Mouse (Mus musculus): ENCODE measurements at regions not wholly inside any gene's neighbourhood (a gene's known extent, or its start where the extent isn't known, plus 50 kb on each side); places are given as distances from the start of the nearest gene placed in this dataset.

- Histone ChIP-seq H3K4me1 (ENCODE audit: control insufficient read depth, insufficient read depth, low read length) (no peaks in the 10 kb centered on the region), H3K9ac (ENCODE audit: low read length) (no peak overlapping the region), H3K27ac (ENCODE audit: low read length) (no peak overlapping the region), H3K9me3 (replicated peaks; ENCODE audit: control insufficient read depth, low read length) (no peaks in the 10 kb centered on the region), H3K27me3 (ENCODE audit: control insufficient read depth, insufficient read depth, low read length) (no peaks in the 10 kb centered on the region), H3K4me3 (replicated peaks; ENCODE audit: low read length) (no peak overlapping the region), H3K36me3 (ENCODE audit: control insufficient read depth, insufficient read depth, low read length) (no peaks in the 10 kb centered on the region), H3K4me2 (ENCODE audit: low read depth, low read length) (no peak overlapping the region)
- no peak for ATAC-seq (ENCODE audit: insufficient read depth, low FRiP score)
- WGBS, result 60% methylated on average over 7 of the region's 7 CpGs
These were observed 126.6 kb downstream of the Vegfa start for GRCm38 (mm10) chr17:45905596-45905995.

GRCm38 (mm10) chr17:45904251-45904650 lies 127.9 kb downstream of the Vegfa start:
- ATAC-seq (ENCODE audit: insufficient read depth, low FRiP score), result no peak

GRCm38 (mm10) chr17:45903294-45903693 lies 128.9 kb downstream of the Vegfa start:
- Histone ChIP-seq H3K9me3 (replicated peaks; ENCODE audit: control insufficient read depth, low read length) (no peaks in the 10 kb centered on the region; the same call in 1 of the 2 replicates), H3K4me1 (ENCODE audit: control insufficient read depth, insufficient read depth, low read length) (no peaks in the 10 kb centered on the region), H3K27ac (ENCODE audit: low read length) (no peak overlapping the region), H3K27me3 (ENCODE audit: control insufficient read depth, insufficient read depth, low read length) (no peaks in the 10 kb centered on the region), H3K4me3 (replicated peaks; ENCODE audit: low read length) (no peak overlapping the region), H3K4me2 (ENCODE audit: low read depth, low read length) (no peak overlapping the region), H3K9ac (ENCODE audit: low read length) (no peak overlapping the region), H3K36me3 (ENCODE audit: control insufficient read depth, insufficient read depth, low read length) (no peaks in the 10 kb centered on the region)
- WGBS, result 87% methylated on average over 9 of the region's 9 CpGs
- no peak for ATAC-seq (ENCODE audit: insufficient read depth, low FRiP score)

More at GRCm38 (mm10) chr17:45904251-45904650, 127.9 kb downstream of the Vegfa start:
- Histone ChIP-seq H3K36me3 (ENCODE audit: control insufficient read depth, insufficient read depth, low read length) (no peaks in the 10 kb centered on the region), H3K9me3 (replicated peaks; ENCODE audit: control insufficient read depth, low read length) (no peaks in the 10 kb centered on the region; the same call in 1 of the 2 replicates), H3K4me2 (ENCODE audit: low read depth, low read length) (no peak overlapping the region), H3K27ac (ENCODE audit: low read length) (no peak overlapping the region), H3K4me3 (replicated peaks; ENCODE audit: low read length) (no peak overlapping the region), H3K4me1 (ENCODE audit: control insufficient read depth, insufficient read depth, low read length) (no peaks in the 10 kb centered on the region), H3K9ac (ENCODE audit: low read length) (no peak overlapping the region), H3K27me3 (ENCODE audit: control insufficient read depth, insufficient read depth, low read length) (no peaks in the 10 kb centered on the region)
- WGBS, result 71% methylated on average over 4 of the region's 4 CpGs

GRCm38 (mm10) chr17:45902668-45903067 lies 129.5 kb downstream of the Vegfa start:
- H3K4me1 ChIP-seq (ENCODE audit: control insufficient read depth, insufficient read depth, low read length), result no peaks in the 10 kb centered on the region
- H3K9ac ChIP-seq (ENCODE audit: low read length), result no peak overlapping the region
- no peaks in the 10 kb centered on the region; the same call in 1 of the 2 replicates for H3K9me3 ChIP-seq (replicated peaks; ENCODE audit: control insufficient read depth, low read length)
- 91% methylated on average over 7 of the region's 7 CpGs for WGBS
- no peaks in the 10 kb centered on the region for H3K36me3 ChIP-seq (ENCODE audit: control insufficient read depth, insufficient read depth, low read length)
- no peaks in the 10 kb centered on the region for H3K27me3 ChIP-seq (ENCODE audit: control insufficient read depth, insufficient read depth, low read length)
- no peak overlapping the region for H3K27ac ChIP-seq (ENCODE audit: low read length)
- H3K4me3 ChIP-seq (replicated peaks; ENCODE audit: low read length), result no peak overlapping the region
- no peak for ATAC-seq (ENCODE audit: insufficient read depth, low FRiP score)
- H3K4me2 ChIP-seq (ENCODE audit: low read depth, low read length), result no peak overlapping the region

GRCm38 (mm10) chr17:45896922-45897302 lies 135.3 kb downstream of the Vegfa start:
- Histone ChIP-seq H3K27me3 (ENCODE audit: control insufficient read depth, insufficient read depth, low read length) (no peaks in the 10 kb centered on the region), H3K36me3 (ENCODE audit: control insufficient read depth, insufficient read depth, low read length) (no peaks in the 10 kb centered on the region), H3K9ac (ENCODE audit: low read length) (no peak overlapping the region), H3K4me1 (ENCODE audit: control insufficient read depth, insufficient read depth, low read length) (no peaks in the 10 kb centered on the region), H3K4me2 (ENCODE audit: low read depth, low read length) (no peak overlapping the region), H3K9me3 (replicated peaks; ENCODE audit: control insufficient read depth, low read length) (no peaks in the 10 kb centered on the region; the same call in 1 of the 2 replicates), H3K27ac (ENCODE audit: low read length) (no peak overlapping the region), H3K4me3 (replicated peaks; ENCODE audit: low read length) (no peak overlapping the region)
- ATAC-seq (ENCODE audit: insufficient read depth, low FRiP score), result no peak; the same call in 1 of the 2 replicates
- 70% methylated on average over 4 of the region's 4 CpGs for WGBS

- no peak overlapping the region for H3K4me2 ChIP-seq (ENCODE audit: low read depth, low read length)
- no peaks in the 10 kb centered on the region for H3K36me3 ChIP-seq (ENCODE audit: control insufficient read depth, insufficient read depth, low read length)
- H3K9me3 ChIP-seq (replicated peaks; ENCODE audit: control insufficient read depth, low read length), result no peaks in the 10 kb centered on the region; the same call in 1 of the 2 replicates
- no peak for ATAC-seq (ENCODE audit: insufficient read depth, low FRiP score)
- H3K4me1 ChIP-seq (ENCODE audit: control insufficient read depth, insufficient read depth, low read length), result no peaks in the 10 kb centered on the region
- WGBS, result 57% methylated on average over 12 of the region's 12 CpGs
- no peaks in the 10 kb centered on the region for H3K27me3 ChIP-seq (ENCODE audit: control insufficient read depth, insufficient read depth, low read length)
- H3K27ac ChIP-seq (ENCODE audit: low read length), result no peak overlapping the region
- no peak overlapping the region for H3K9ac ChIP-seq (ENCODE audit: low read length)
- H3K4me3 ChIP-seq (replicated peaks; ENCODE audit: low read length), result no peak overlapping the region
These were observed 135.8 kb downstream of the Vegfa start for GRCm38 (mm10) chr17:45896142-45896921.

- Histone ChIP-seq H3K9me3 (replicated peaks; ENCODE audit: control insufficient read depth, low read length) (no peaks in the 10 kb centered on the region), H3K4me1 (ENCODE audit: control insufficient read depth, insufficient read depth, low read length) (0 out of 2 replicates have a peak, but pooled peaks cover 3% of the 10 kb centered on the region), H3K4me3 (replicated peaks; ENCODE audit: low read length) (no peak overlapping the region), H3K9ac (ENCODE audit: low read length) (no peak overlapping the region), H3K27me3 (ENCODE audit: control insufficient read depth, insufficient read depth, low read length) (no peaks in the 10 kb centered on the region), H3K4me2 (ENCODE audit: low read depth, low read length) (no peak overlapping the region), H3K27ac (ENCODE audit: low read length) (no peak overlapping the region), H3K36me3 (ENCODE audit: control insufficient read depth, insufficient read depth, low read length) (no peaks in the 10 kb centered on the region)
- WGBS, result 83% methylated on average over 5 of the region's 5 CpGs
- no peak for ATAC-seq (ENCODE audit: insufficient read depth, low FRiP score)
These were observed 138.0 kb downstream of the Vegfa start for GRCm38 (mm10) chr17:45894166-45894565.

GRCm38 (mm10) chr17:45893698-45894097 lies 138.5 kb downstream of the Vegfa start:
- Histone ChIP-seq H3K9ac (ENCODE audit: low read length) (no peak overlapping the region), H3K27me3 (ENCODE audit: control insufficient read depth, insufficient read depth, low read length) (no peaks in the 10 kb centered on the region), H3K36me3 (ENCODE audit: control insufficient read depth, insufficient read depth, low read length) (no peaks in the 10 kb centered on the region), H3K4me2 (ENCODE audit: low read depth, low read length) (no peak overlapping the region), H3K27ac (ENCODE audit: low read length) (no peak overlapping the region), H3K4me1 (ENCODE audit: control insufficient read depth, insufficient read depth, low read length) (0 out of 2 replicates have a peak, but pooled peaks cover 3% of the 10 kb centered on the region), H3K9me3 (replicated peaks; ENCODE audit: control insufficient read depth, low read length) (no peaks in the 10 kb centered on the region), H3K4me3 (replicated peaks; ENCODE audit: low read length) (no peak overlapping the region)
- no peak for ATAC-seq (ENCODE audit: insufficient read depth, low FRiP score)
- 65% methylated on average over 6 of the region's 6 CpGs for WGBS

GRCm38 (mm10) chr17:45893094-45893493 lies 139.1 kb downstream of the Vegfa start:
- Histone ChIP-seq H3K9me3 (replicated peaks; ENCODE audit: control insufficient read depth, low read length) (no peaks in the 10 kb centered on the region), H3K4me1 (ENCODE audit: control insufficient read depth, insufficient read depth, low read length) (0 out of 2 replicates have a peak, but pooled peaks cover 3% of the 10 kb centered on the region), H3K4me3 (replicated peaks; ENCODE audit: low read length) (no peak overlapping the region), H3K36me3 (ENCODE audit: control insufficient read depth, insufficient read depth, low read length) (no peaks in the 10 kb centered on the region), H3K27ac (ENCODE audit: low read length) (no peak overlapping the region), H3K9ac (ENCODE audit: low read length) (no peak overlapping the region), H3K27me3 (ENCODE audit: control insufficient read depth, insufficient read depth, low read length) (no peaks in the 10 kb centered on the region), H3K4me2 (ENCODE audit: low read depth, low read length) (no peak overlapping the region)
- ATAC-seq (ENCODE audit: insufficient read depth, low FRiP score), result no peak
- WGBS, result 69% methylated on average over 7 of the region's 7 CpGs
